In the genomic region with DNA sequence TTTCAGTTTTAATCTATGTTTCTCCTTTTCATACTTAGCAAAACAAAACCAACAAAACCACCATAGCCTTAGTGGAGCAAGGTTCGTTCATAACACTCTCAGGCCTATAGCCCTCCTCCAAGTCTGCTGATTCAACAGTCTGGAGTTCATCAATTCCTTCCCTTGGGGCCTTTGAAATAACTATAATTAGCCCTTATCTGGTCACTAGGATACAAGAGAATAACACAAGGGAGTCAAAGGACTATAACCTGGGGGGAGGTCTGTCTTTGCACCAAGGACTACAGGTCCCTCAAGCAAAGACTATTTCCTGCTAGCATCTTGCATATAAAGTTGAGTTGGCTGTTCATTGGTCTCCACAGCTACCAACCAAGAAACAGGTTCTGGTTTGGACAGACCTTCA, we compare ENCODE assay signal across 20 mouse cellular contexts.
"Had no signal": no experiment of that assay in that cellular context is flagged by ENCODE, and none has a peak within 500 bp of the region (broad histone marks: within the 10 kb centered on the region; RNA-seq: fewer than 3 reads in every experiment).

No protein-coding gene starts in this region.

- ATAC-seq: hindbrain, postnatal 0 days had no signal

- DNase-seq: gastrocnemius, postnatal 14 days; gastrocnemius, postnatal 36 days; heart, adult 2 months; heart, postnatal 10 days; kidney, adult 18-20 months; kidney, adult 9 months; kidney, postnatal 14 days; kidney, postnatal 36 days; layer of hippocampus, adult 9-11 months; layer of hippocampus, postnatal 36 days; left cerebral cortex, postnatal 4 days had no signal

- H3K4me2 ChIP-seq: heart, embryonic 12.5 days; hindbrain, embryonic 13.5 days; hindbrain, embryonic 15.5 days; kidney, embryonic 15.5 days; limb, embryonic 13.5 days; limb, embryonic 15.5 days had no signal

- H3K4me3 ChIP-seq: heart, adult 2 months; heart, embryonic 12.5 days; hindbrain, embryonic 13.5 days; hindbrain, embryonic 15.5 days; kidney, embryonic 15.5 days; limb, embryonic 13.5 days; limb, embryonic 15.5 days had no signal

- H3K9me3 ChIP-seq: heart, embryonic 12.5 days; hindbrain, embryonic 13.5 days; hindbrain, embryonic 15.5 days; kidney, embryonic 15.5 days; limb, embryonic 13.5 days; limb, embryonic 15.5 days had no signal

- H3K27me3 ChIP-seq: heart, embryonic 12.5 days; hindbrain, embryonic 15.5 days had no signal

- H3K27ac ChIP-seq: heart, adult 2 months; hindbrain, embryonic 13.5 days; hindbrain, embryonic 15.5 days; hindbrain, postnatal 0 days; kidney, embryonic 15.5 days; kidney, postnatal 0 days; limb, embryonic 13.5 days; limb, embryonic 15.5 days; liver, embryonic 14.5 days had no signal

- H3K36me3 ChIP-seq: heart, embryonic 12.5 days; hindbrain, embryonic 13.5 days; hindbrain, embryonic 15.5 days; kidney, embryonic 15.5 days; limb, embryonic 13.5 days; limb, embryonic 15.5 days had no signal

- H3K4me1 ChIP-seq: hindbrain, embryonic 15.5 days; kidney, embryonic 15.5 days had no signal

- H3K9ac ChIP-seq: heart, embryonic 12.5 days; hindbrain, embryonic 13.5 days; hindbrain, embryonic 15.5 days; kidney, embryonic 15.5 days; limb, embryonic 13.5 days; limb, embryonic 15.5 days; liver, embryonic 14.5 days had no signal
